In genomic region chr14:122684811-122685210, GRCm38 (mm10) we compare ENCODE assay signal across 13 mouse cellular contexts.
A peak's percentile ranks its signal among the peaks of the same experiment; 100 is the strongest.
DNase-seq lines count a peak whose midpoint lies in the region; ATAC-seq lines count a peak whose summit lies in the region.
"Had no signal": no experiment of that assay in that cellular context is flagged by ENCODE, and none has a peak within 500 bp of the region (broad histone marks: within the 10 kb centered on the region; RNA-seq: fewer than 3 reads in every experiment).

No protein-coding gene starts in this region.

- no peak overlapping the region for H3K9ac ChIP-seq in neural tube, embryonic 14.5 days (replicated peaks; ENCODE audit: low read depth, low read length)
- H3K9ac ChIP-seq: kidney, embryonic 15.5 days had no signal

- no peak overlapping the region for H3K4me3 ChIP-seq in neural tube, embryonic 14.5 days (ENCODE audit: low read depth, low read length)
- H3K4me3 ChIP-seq: kidney, embryonic 15.5 days had no signal

- H3K4me1 ChIP-seq in neural tube, embryonic 14.5 days (ENCODE audit: control insufficient read depth, insufficient read depth, low read length): no peaks in the 10 kb centered on the region
- H3K4me1 ChIP-seq: kidney, embryonic 15.5 days had no signal

- ATAC-seq in cerebellum, adult (ENCODE audit: insufficient number of reproducible peaks, low FRiP score, low TSS enrichment): no peak
- peak; percentile 60; the same call in 1 of the 2 replicates for ATAC-seq in neural tube, embryonic 14.5 days (ENCODE audit: low read depth)

- H3K9me3 ChIP-seq in neural tube, embryonic 14.5 days (ENCODE audit: control insufficient read depth, low read length): no peaks in the 10 kb centered on the region
- H3K9me3 ChIP-seq: kidney, embryonic 15.5 days had no signal

- no peak overlapping the region for H3K27ac ChIP-seq in neural tube, embryonic 14.5 days (ENCODE audit: low read depth, low read length)
- H3K27ac ChIP-seq: kidney, embryonic 15.5 days had no signal

- no peak overlapping the region for H3K4me2 ChIP-seq in neural tube, embryonic 14.5 days (ENCODE audit: low read depth, low read length)
- H3K4me2 ChIP-seq: kidney, embryonic 15.5 days had no signal

- 33% methylated on average over 2 of the region's 2 CpGs for WGBS in neural tube, embryonic 14.5 days

- no peaks in the 10 kb centered on the region for H3K36me3 ChIP-seq in neural tube, embryonic 14.5 days (ENCODE audit: control insufficient read depth, insufficient read depth, low read length)
- H3K36me3 ChIP-seq: kidney, embryonic 15.5 days had no signal

- H3K27me3 ChIP-seq in neural tube, embryonic 14.5 days (ENCODE audit: control insufficient read depth, insufficient read depth, low read length): no peaks in the 10 kb centered on the region
- H3K27me3 ChIP-seq: kidney, embryonic 15.5 days had no signal

- intact Hi-C loops in left cerebral cortex, postnatal 4 days (cut with DNase I): no loop called here

- peak; percentile 15 for DNase-seq in cerebellum, adult 11 months
- peak; percentile 35 for DNase-seq in left cerebral cortex, postnatal 4 days
- DNase-seq in left cerebral cortex, adult 18-20 months (ENCODE audit: low spot score in 2 of 2): no peak
- DNase-seq in cerebellum, postnatal 14 days: peak; percentile 56 to 65
- DNase-seq in frontal cortex, postnatal 25 days (ENCODE audit: low spot score in 2 of 2): no peak
- DNase-seq in spleen, postnatal 10 days (ENCODE audit: low spot score in 2 of 2): no peak
- DNase-seq: heart, postnatal 4 days; layer of hippocampus, adult 9-11 months; liver; lung, postnatal 10 days had no signal

Comparison
In these comparisons a context has a peak if more than half of its experiments do, and no peak if none do; other contexts are left out.
1. DNase-seq: peak in cerebellum, adult 11 months (single experiment), left cerebral cortex, postnatal 4 days (single experiment) and cerebellum, postnatal 14 days (2 of 2); none in left cerebral cortex, adult 18-20 months (0 of 2), frontal cortex, postnatal 25 days (0 of 2) and spleen, postnatal 10 days (0 of 2).